Mouse (Mus musculus) brain, adult 2 months (tissue): Measurements from ENCODE around the gene Ankrd23.

ENCODE experiments used
- DNase-seq: peaks from one replicate; pipeline ENCODE4 v3.0.0; 2011; ENCODE audit warnings: low read depth, low spot score

Gene Ankrd23

GRCm38 (mm10) chr1:36545845-36546600, 9.3 kb upstream of the Ankrd23 start:
- peak; percentile 34 for DNase-seq

DNA sequence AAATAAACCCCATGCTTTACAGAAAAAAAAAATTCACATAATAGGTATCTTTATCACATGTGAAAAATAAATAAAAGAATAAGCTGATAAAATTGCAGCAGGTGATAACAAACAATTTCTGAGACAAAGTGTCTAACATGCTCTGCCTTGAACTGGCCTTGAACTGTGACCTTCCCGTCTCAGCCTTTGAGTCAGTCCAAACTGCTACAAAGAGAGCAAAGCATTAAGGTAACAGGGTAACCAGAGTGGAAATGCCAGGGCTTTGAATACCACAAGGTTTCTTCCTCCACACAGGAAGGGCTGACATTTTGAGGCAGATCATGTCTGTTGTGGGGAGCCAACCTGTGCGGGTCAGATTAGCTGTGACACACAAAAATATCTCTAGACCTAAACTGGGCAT, 8.7 kb upstream of the Ankrd23 start:
- DNase-seq: no peak

GRCm38 (mm10) chr1:36542925-36543324, 6.2 kb upstream of the Ankrd23 start:
- no peak for DNase-seq

GRCm38 (mm10) chr1:36541844-36542243, 5.2 kb upstream of the Ankrd23 start:
- peak; percentile 72 for DNase-seq

- DNase-seq: peak; percentile 61
Observed at GRCm38 (mm10) chr1:36540807-36541206, 4.1 kb upstream of the Ankrd23 start.

- no peak for DNase-seq
Observed at GRCm38 (mm10) chr1:36540132-36540531, 3.4 kb upstream of the Ankrd23 start.

- no peak for DNase-seq
Observed at GRCm38 (mm10) chr1:36539186-36539585, 2.5 kb upstream of the Ankrd23 start, which contains the start of gene Gm42417. TSS of gene Gm42417 (minus strand) at chr1:36539429.

- DNase-seq: no peak
Observed at GRCm38 (mm10) chr1:36538727-36539126, 2.0 kb upstream of the Ankrd23 start.

GRCm38 (mm10) chr1:36536397-36536728, 320 bp downstream of the Ankrd23 start:
- no peak for DNase-seq

- DNase-seq: peak; percentile 86
Observed at GRCm38 (mm10) chr1:36535477-36536396, 946 bp downstream of the Ankrd23 start.

GRCm38 (mm10) chr1:36534595-36535058, 2.1 kb downstream of the Ankrd23 start:
- peak; percentile 33 for DNase-seq

DNA sequence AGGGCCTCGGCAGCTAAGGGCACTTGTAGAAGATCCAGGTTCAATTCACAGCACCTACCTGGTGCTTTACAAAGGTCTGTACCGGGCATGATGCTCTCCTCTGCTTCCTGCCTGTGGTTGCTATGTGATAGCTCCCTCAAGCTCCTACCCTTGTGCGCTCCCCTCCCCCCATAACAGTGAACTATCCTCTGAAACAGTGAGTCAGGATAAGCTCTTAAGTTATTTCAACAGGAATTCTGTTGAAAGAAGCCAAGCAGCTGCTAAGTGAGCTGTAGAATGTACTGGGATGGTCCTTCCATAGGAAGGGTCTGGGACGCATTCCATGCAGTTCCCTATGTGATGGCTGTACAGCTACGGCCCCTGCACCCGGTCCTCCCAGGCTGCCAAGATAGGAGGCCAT, 3.1 kb downstream of the Ankrd23 start:
- no peak for DNase-seq

DNA sequence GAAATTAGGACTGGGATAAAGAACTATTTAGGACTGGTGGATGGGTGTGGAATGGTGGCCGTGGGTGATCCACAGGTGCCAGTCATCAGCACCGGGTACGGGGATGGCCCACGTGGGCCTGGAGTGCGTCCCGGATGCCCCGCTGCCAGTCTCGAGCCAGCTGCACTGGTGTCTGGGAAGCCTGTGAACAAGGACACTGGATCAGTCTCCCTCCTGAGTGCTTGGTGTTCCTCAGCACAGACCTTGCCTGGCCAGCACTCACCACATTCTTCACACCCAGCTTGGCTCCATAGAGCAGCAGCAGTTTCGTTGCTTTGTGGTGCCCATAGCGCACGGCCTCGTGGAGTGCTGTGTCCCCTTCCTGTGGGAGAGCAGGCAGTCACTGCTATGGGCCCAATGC, 5.2 kb downstream of the Ankrd23 start:
- no peak for DNase-seq

DNA sequence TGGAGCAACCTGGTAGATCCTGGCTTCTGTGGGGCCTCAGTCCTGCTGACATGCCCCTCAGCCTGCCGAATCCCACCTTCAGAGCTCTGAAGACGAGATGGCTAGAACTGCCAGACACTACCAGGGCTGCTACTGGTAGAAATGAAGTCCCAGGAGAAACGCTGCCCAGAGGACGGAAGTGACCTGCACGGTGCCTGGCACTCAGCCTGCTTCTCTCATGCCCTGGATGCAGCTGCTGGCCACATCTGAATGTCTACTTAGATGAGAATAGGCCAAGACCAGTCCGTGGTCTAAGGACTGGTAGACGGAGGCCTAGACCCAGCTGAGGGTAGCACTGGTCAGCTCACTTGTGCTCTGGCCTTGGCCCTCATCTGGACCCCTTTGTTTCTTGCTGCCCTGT, 5.7 kb downstream of the Ankrd23 start:
- DNase-seq: no peak

GRCm38 (mm10) chr1:36530485-36530884, 6.2 kb downstream of the Ankrd23 start:
- no peak for DNase-seq

GRCm38 (mm10) chr1:36529875-36530274, 6.8 kb downstream of the Ankrd23 start:
- no peak for DNase-seq

GRCm38 (mm10) chr1:36529274-36529673, 7.4 kb downstream of the Ankrd23 start:
- DNase-seq: no peak

DNA sequence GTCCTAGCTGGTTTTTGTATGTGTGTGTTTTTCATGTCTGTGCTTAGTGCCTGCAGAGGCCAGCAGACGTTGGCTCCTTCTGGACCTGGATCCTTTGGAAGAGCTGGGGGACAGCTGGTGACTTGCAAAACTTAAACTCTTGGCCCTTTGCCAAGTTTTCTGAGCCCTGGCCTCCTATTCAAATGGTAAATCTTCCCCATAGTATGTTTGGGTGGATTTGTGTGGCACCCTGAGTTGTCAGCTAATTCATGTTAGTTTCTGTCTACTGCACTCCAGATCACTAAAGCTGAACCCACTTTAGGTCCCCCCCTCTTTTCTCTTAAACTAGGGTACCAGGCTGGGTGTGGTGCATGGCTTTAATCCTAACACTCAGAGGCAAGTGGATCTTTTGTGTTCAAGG, 8.3 kb downstream of the Ankrd23 start:
- peak; percentile 51 for DNase-seq

- no peak for DNase-seq
Observed at GRCm38 (mm10) chr1:36526903-36527302, 9.8 kb downstream of the Ankrd23 start.

DNA sequence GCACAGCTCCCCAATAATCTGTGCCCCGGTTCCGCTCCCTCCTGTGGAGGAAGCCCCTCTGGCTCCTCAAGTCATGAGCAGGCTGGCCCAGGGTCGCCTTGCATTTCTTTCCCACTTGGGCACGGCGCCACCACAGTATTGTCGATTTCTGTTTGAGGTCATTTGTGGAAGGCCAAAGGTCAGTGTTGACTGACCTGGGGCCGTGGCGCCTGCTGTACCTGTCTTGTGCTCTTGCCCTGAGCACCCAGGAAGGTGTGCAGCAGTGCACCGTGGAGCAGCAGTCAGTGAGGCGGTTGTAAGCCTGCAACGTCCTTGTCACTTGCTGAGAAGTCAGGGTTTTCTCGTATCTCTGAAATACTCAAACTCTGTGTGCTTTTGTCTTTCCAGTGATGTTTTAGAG, 10.9 kb downstream of the Ankrd23 start:
- no peak for DNase-seq

DNA sequence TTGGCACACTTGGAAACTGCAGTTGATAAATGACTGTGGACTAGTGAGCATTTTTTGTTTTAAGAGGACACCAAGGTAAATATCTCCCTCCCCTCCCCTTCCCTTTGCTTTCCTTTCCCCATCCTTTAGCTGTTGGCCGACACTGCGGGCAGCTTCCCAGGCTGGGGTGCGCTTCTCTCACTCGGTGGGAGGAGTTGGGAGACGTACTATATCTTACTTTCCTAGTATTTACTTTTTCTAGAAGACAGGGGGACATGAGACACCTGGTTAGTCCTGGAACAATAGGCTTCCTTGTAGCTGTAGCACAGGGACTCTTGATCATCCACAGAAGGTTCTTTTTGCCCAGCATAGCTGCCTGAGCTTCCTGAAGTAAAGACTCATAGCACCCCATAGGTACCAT, 12.6 kb downstream of the Ankrd23 start:
- no peak for DNase-seq

DNA sequence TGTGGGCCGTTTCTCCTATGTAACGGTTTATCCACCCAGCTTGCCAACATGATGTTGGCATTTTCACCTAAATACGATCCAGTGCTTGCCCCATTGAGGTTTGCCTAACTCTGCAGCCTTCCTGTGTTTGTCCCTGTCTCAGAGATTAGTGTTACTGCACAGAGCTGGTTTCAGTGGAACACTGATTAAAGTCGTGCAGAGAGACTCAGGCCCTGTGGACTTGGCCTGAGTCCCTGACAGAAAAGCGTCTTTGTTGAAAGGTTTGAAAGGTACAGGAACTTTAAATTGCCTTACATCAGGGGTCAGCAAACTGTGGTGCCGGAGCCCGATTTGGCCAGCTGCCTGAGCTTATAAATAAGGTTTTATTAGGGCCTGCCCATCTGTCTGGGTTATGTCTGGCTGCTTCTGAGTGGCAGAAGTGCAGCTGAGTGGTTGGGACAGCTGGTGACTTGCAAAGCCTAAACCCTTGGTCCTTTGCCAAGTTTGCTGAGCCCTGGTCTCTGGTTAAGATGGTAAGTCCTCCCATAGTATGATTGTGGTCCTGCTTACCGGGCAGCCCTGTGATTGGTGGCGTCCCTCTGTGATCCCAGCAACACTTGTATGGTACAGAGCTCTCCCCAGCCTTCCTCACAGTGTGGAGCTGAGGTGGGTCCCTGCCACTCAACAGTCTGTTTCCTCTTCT, 13.2 kb downstream of the Ankrd23 start:
- DNase-seq: peak; percentile 56
